Mouse (Mus musculus) bone marrow, adult 2 months (tissue): ENCODE results near the gene Kng2.

Experiments
- CTCF ChIP-seq: fragments of 200-500 bp; IDR thresholded peaks from 2 replicates; pipeline ENCODE4 v1.5.1; 2011; ENCODE audit warnings: low read length, control low read depth; ENCODE audit not compliant: control insufficient read depth, insufficient read depth
- POLR2A ChIP-seq: fragments of 200-500 bp; IDR thresholded peaks from 2 replicates; pipeline ENCODE4 v1.6.1; 2011; ENCODE audit warnings: low read depth, mild to moderate bottlenecking, control low read depth, low read length, borderline replicate concordance; ENCODE audit not compliant: control insufficient read depth

DNA sequence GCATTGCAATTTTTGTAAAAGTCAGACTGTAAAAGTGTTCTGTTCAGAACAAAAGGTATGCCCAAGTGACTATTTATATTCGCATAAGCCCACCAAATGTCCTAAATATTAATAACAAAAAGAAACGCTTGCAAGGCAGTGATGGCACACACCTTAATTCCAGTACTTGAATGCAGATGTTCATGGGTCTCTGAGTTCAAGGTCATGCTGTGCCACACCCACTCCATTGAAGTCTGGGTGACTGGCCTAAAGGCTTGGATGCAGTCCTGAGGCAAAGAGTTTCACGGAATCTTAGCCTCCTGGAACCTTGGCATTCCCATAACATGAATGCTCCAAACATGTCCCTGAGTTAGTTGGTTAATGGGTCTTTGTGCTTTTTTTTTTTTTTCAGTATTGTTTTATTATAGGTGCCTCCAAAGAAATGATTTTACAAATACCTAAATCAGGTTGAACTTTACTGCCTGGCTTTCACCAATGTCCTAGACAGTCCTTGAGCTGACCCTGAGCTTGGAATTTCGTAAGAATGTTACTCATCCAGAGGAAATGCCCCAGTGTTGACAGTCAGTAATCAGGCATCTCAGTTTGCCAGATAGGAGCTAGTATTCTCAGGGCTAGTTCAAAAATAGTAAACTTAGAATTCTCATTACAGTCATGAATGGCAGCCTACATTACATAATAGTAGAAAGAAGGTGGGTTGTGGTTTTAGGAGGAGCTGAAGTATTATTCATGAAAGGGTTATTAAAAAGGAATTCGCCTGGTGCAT, 1.6 kb upstream of the Kng2 start:
- TF ChIP-seq POLR2A (no peak), CTCF (no peak)
